Mouse (Mus musculus) testis, adult 2 months (tissue): ENCODE measurements around the gene E130308A19Rik.

Experiments used
- CTCF ChIP-seq: fragments of 200-500 bp; IDR thresholded peaks from 2 replicates; pipeline ENCODE4 v1.5.1; 2012; ENCODE audit warnings: low read depth, mild to moderate bottlenecking, inconsistent platforms, low read length, moderate library complexity; ENCODE audit not compliant: control insufficient read depth, insufficient read depth, insufficient replicate concordance
- POLR2A ChIP-seq: fragments of 200-500 bp; IDR thresholded peaks from 2 replicates; pipeline ENCODE4 v1.6.1; 2012; ENCODE audit warnings: low read depth, mild to moderate bottlenecking, inconsistent platforms, low read length, moderate library complexity; ENCODE audit not compliant: control insufficient read depth

- TF ChIP-seq CTCF (no peak), POLR2A (no peak)
These were observed 31.4 kb upstream of the E130308A19Rik start for GRCm38 (mm10) chr4:59594614-59595013.
